Mouse (Mus musculus) right cerebral cortex, postnatal 4 days (tissue): ENCODE measurements around the gene Dtnb.

ENCODE experiments used
- DNase-seq: peaks from one replicate; pipeline ENCODE4 v3.0.0-alpha.2; 2022

The Dtnb gene

DNA sequence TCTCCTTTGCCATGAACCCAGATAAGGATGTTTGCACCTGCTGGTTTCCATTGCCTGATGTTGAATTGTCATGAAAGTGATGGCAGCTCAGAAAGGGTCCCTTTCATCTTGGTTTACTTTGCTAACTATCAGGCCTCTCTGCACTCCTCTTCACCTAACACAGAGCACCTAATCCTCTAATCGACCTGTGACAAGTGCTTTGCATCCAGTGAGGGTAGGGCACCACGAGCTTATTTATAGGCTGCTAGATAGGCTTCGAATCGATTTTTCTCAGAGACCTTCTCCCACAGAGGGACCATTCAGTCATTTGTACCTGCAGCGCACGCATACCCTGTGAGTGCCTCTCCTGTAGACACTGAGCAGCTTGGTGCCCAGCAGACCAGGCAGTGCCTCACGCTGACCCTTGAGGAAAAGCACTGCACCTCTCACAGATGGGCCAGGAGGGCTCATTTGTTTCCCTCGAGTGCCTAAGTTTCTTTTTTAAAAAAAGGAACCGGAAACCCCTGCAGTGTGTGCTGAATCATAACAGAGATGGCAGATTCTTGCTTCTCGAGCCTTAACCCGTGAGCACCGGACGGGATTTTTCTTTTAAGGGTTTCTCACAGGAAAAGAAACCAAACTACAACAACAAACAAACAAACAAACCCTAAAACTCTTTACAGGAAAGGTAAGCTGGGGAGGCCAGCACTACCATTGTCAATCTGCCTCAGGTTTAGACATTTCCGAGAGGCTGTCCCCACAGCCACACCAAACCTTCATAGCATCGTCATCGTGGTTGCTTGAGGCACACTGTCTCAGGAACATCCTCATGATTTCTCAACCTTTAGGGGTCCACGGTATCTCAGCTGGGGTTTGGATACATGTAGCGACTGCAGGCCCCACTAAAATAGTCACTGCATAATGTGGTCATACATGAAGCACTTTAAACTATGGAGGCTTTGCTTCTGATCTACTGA is 167.8 kb downstream of the Dtnb start:
- DNase-seq = no peak

DNA sequence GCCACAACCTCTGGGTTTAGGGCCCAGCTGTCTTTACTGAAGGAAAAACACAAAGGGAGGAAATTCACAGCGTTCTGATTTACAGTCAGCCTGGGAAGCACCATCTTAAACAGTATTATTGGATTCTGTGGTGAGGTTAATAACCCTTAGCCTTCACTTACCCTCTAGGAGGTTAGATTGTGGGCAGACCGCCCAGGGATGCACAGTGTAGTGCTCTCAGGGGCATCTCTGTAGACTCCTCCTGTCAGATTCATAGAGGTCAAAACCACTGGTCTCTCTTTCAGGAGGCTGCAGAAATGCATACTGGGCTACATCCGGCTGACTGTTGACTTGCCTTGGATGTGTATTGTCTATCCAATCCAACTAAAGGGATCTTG is 168.5 kb downstream of the Dtnb start:
- no peak for DNase-seq

DNA sequence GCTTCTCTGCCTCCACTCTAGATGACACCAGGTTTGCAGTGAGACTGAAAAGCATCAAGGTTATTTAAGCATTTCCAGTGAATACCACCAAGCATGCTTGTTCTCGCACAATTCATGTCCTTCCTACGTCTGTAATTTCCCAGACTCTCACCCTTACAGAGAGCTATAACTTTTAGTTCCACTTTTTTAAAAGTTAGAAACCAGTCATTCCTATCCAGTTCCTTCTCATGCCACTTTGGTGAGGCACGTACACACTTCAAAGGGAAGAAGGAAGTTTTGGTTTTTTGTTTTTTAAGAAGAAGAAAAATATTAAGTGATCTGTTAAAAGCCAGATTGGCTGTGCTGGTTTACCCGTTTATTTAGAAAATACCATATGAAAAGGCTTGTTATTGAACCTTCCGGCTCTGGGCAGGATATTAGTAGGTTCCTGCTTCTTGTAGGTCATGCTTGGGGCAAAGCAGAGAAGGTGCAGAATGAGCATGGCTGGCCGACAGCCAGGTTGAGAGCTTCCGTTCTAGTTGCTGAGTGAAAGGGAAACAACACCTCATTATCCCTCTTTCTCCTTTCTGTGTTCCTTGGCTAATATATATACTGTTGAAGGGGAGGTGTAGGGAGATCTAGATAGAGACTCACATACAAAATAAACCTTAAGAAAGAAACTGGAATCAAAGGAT is 173.4 kb downstream of the Dtnb start:
- no peak for DNase-seq

DNA sequence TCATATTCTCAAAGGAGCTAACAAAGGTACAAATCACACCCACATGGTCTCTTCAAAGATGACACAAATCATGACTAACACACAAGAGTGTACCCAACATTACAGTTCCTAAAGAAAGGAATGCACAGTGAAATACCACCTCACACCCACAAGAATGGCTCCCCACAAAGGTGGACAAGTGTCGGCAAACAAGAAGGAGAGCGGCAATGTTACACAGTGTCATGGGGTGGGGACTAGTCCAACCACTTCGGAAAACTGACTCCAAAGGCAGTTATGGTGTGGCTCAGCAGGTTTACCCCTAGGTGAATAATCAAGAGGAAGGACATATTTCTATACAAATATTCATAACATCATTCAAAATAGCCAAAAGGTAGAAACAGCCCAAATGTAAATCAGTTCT is 174.2 kb downstream of the Dtnb start:
- no peak for DNase-seq

DNA sequence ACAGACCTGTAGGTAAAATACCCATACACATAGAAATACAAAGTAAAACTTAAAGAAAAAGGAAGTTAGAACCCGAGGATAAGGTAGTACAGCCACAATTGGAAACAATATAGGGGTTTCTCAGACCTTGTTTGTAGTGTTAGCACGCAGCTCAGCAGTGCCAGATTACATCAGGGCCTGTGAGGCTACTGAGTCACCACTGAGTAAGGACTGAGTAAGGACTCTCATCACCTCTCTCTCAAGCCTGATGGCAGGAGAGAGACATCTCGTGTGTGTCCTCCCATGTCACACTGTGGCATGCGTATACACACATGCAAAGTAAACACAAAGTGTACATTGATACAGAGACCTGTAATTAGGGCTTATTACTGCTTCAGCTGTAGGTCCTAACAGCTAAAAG is 175.4 kb downstream of the Dtnb start:
- no peak for DNase-seq

DNA sequence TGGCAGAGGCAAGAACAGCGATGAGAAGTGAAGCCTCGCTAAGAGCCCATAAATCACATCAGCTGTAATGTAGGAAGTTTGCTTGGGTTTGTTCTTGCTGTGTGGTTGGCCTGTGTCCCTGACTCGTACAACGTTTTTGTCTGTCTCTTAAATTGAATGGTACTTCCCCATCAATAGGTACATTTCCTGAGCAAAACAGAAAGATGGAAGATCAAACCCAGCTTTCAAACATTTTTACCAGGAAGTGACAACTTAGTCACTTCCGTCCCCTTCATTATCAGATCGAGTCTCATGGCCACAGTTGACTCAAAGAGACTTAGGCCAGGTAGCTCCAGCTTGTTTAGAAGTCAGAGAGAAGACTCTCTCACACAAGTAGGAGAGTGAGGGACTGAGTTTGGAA is 183.3 kb downstream of the Dtnb start:
- no peak for DNase-seq

DNA sequence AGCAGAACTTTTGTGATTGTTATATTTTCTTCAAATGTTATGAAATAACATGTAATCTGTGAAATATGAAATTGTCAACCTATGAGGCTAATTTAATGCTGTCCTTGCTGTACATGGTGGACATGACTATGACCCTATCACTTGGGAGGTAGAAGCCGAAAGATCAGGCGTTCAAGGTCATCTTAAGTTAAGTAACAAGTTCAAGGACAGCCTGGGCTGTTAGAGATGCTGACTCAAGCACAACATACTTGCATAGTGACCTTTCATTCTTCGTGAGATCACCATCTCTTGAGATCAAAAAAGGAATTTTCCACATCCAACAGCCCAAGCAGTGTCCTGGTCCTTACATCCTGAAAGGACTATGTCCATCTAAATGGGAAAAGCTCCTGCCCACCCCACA is 184.0 kb downstream of the Dtnb start:
- DNase-seq = no peak

DNA sequence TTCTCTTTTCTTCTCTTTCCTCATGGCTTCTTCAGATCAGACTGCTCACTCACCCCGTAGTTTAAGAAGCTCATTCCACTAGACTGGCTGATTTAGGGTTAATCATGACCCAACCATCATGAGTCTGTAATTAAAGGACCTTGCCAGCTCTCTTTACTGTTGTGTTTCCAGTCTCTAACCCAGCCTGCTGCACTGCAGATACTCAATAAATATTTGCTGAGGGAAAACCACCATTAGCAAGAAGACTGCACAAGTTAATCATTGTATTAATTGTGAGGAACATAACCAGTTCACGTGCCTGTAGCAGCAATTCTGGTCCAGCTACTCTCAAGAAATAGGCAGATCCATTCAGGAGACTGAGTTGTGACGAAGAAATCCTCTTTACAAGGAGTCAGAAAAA is 185.9 kb downstream of the Dtnb start:
- no peak for DNase-seq

DNA sequence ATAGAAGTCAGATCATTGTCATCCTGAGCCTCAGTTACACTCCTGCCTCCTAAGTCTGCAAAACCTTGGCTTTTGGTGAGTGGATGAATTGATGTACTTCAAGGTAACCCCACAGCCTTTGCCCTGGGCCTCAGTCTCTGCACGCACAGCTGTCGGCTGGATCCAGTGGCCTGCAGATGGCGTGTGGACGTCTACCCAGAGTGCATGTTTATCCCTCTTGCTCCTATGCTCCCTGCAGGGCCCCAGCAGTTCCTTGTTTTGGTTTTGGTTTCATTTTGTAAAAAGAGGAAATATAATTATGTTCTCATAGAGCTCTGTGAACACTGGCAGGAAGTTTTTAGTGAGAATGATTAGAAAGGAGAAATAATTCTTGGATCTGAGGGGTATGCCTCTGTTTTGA is 187.2 kb downstream of the Dtnb start:
- no peak for DNase-seq

DNA sequence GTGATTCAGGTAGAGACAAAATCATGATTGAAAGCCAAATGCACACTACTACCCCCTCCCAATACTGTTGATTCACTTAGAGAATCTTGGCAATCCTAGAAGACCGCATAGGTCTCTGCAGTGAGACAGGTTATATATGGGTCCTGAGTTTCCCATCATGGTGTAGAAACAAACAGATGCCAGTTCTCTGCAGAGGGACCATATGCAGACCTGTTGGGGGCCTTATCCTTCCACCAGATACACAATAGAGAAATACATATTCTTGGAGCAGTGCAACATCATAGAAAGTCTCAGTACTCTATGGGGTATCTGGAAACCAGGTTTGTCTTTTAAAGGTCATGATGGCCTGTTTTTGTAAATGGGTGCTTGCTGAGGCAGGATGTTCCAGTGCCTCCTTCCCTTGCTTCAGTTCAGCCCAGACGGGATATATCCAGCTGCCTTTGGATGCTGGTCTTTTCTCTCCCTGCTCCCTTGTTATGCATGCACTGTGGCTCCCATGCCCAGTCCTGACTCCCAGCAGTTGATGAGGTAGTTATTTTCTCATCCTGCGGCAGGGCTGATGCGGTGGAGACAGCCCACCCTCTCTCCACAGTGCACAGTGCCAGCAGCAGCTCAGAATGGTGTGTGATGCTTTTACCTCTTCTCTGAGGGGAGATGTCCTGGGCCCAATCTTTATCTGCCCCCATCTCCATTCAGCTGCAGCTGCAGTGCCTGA is 188.9 kb downstream of the Dtnb start:
- DNase-seq = no peak

DNA sequence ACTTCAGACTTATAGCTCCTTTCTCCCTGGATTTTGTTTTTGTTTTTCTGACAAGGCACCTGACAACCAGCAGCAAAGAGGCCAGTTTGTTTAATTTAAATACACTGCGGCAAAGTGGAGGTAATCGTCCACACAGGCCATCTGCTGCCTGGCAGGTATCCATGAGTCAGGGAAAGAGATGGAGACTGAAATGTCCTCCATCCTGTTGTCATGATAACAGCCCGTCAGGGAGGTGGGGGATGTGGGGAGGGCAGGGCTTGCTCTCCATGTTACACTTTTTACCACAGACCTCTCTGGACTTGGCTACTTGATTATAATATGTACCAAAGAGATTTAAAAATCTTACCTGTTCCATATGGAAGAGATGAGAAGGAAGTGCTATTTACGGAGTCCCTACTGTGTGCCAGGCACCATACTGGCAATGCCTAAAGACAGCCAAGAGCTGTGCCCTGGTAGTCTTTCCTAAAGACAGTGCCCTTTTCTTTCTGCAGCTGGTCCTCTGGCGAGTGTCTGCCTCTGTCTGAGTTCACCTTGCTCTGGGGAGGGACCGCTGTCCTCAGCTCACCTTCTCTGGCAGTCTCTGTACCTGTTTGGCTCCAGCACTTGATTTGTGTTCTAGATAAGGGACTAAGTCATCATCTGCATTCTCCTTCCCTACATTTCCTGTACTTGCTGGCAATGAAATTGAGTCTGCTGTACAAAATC is 189.6 kb downstream of the Dtnb start:
- no peak for DNase-seq

DNA sequence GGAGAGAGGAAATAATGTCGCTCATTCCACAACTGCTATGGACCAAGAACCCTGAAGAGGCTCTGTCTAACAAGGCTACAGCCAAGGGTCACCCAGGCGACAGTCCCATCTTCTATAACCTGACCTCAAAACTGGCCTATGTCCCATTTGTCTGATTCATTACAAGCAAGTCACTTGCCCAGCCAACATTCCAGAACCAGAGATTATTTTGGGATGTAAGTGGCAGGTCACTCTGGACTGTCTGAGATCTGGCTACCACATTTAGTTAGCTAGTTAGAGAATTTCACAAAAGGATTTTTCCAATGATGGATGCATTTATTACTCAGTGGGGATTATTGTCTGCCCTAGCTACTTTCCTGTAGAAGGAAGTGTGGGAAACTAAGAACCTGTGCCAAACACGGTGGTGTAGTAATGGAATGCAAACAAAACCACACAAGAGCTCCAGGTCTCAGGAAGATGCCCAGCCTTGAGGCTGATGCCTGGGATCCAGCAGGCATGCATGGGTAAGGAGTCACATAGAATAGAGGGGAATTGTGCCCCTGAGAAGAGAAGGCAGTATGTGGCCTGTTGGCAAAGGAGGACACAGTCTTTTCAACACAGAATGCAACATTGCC is 192.1 kb downstream of the Dtnb start:
- no peak for DNase-seq

DNA sequence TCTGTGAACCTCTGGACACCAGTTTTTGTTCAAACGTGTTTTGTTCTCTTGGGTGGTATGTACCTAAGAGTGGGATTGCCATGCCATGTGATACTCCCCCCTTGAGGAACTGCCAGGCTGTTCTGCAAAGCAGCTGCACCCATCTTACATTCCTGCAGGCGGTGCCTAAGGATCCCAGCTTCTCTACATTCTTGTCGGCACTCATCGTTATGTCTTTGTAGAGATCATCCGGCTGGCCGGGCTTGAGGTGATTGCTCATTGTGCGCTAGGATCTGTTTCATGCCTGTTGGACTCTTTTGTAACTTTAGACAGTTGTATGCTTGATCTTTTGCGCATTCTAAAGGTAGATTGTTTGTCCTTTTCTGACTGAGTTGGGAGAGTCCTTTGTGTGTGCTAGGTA is 195.2 kb downstream of the Dtnb start:
- DNase-seq = no peak

DNA sequence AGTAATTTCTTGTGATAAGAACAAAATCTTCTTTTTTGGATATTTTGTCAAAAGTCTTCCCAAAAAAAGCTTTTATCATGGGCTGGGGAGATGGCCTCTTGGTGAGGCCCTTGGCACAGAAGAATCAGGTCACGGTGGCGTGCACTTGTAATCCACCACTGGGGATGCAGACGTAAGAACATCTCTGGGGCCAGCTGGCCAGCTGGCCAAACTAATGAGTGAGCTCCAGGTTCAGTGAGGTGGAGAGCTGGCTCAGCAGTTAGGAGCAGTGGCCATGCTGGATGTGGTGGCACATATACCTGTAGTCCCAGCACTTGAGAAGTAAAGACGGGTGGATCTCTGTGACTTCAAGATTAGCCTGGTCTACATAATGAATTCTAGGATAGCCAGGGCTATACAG is 196.2 kb downstream of the Dtnb start:
- DNase-seq = no peak

DNA sequence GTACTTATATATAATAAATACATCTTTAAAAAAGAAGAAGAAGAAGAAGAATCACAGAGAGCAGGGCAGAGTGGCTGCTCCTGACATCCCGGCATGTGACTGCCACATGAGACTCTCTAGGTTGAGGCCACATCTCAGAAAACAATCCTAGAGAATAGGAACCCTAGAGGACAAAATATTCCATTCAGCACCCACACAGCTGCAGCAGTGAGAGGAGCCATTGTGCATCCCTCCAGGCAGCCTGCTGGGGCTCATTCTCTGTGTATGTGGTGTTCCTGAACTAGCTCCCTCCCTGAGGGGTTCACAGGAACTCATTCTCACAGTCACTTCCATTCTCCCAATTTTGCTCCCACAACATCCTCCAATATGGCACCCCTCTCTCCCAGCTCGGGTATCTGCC is 198.4 kb downstream of the Dtnb start:
- DNase-seq = no peak

DNA sequence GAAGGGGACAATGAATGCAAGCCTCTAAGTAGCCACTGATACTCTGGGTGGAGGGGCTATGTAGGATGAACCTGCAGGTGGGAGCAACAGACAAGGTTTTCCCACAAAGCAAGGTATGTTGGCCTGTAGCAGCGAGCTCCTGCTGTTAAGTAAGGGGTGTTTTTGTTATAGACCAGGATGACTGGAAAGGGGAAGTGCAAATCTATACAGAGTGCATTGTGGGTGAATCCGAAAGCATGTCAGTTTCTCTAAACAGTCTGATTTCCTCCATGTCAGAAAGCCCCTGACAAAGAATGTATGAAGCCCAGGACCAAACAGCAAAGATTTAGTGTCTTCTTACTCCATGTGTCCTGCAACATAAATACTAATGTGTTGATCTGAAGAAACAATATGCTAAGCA is 198.9 kb downstream of the Dtnb start:
- no peak for DNase-seq

DNA sequence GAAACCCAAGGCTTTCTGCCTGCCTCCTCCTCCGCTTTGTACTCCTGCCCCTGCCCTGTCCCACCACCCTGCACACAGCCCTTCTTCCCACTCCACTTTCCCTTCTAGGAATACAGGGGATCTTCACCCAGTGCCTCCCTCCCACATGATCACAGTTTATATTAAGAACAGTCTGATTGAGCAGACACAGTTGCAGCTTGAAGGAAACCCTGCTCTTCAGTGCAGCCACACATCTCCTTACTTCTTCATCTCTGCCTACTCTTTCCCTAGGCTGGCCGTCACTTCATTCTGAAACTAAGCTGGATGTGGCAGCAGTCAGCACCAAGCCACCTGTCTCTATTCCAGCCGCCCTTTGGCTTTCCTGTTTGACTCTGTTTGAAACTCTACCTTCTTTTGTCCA is 201.5 kb downstream of the Dtnb start:
- DNase-seq = no peak

DNA sequence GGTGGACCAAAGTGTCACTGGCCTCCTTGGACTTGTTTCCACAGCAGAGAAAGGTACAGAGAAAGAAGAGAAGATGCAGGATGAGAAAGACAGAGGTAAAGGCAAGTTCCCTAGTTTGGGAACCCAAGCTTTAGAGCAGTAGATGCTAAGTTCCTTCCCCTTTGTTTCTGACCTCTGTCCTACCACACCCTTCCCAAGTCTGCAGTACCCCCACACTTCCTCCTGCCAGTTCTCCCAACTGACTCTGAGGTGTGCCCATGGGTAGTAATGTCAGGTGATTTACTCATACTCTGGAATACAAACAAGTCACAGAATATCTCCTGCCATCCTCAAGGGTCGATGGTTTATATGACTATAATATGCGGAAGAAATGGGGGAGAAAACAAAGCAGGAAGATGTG is 203.8 kb downstream of the Dtnb start:
- no peak for DNase-seq

DNA sequence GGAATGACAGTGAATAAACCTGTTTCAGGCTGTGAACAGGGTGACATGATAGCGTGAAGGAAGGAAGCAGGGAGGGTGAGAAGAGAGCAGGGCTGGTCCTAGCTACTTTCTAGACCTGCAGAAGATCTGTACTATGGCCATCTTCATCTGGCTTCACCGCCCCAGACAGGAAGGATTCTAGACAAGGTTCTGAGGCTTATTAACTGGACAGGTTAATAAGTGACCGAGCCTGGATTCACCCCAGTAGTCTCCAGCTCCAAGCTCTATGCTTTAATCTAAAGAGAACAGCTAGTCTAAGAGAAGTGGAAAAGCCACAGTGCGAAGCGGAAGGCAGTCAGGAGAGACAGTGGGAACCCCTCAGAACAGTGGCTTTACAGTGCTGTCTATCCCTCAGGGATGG is 205.5 kb downstream of the Dtnb start:
- no peak for DNase-seq

DNA sequence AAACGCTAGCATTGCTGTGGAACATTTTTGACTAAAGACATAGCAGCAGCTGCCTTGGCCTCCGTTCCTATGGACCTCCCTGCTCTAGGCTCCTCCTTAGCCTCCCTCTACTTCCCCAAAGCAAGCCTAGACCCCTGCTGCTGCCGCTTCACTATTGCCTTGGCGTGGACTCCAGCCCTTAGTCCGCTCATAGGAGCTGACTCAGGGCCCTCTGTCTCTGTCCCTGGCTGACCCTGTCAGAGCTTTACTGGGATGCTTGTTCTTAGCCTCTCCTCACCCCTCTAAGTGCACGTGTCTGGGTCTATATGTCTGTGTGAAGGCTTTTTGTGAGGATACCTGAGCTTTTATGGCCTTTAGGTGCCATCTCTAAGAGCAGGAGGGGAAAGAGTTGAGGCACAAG is 206.1 kb downstream of the Dtnb start:
- DNase-seq = no peak

DNA sequence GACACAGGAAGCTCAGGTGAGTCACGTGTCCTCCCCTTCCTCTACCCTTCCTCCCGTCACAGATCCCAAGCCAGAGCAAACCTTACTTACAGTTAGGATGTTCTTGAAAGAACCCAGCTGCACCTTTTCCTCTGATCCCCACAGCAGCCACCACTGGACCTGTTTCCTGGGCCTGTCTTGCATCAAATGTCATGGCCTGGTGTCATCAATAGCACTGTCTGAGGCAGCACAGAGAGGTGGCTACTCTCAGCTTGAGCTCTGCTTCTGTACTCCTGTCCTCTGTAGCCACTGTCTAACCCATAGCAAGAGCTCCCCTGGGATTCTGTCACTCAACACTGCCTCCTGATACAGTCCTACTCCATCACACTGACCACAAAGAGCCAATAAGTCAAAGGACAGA is 207.5 kb downstream of the Dtnb start:
- DNase-seq = no peak

DNA sequence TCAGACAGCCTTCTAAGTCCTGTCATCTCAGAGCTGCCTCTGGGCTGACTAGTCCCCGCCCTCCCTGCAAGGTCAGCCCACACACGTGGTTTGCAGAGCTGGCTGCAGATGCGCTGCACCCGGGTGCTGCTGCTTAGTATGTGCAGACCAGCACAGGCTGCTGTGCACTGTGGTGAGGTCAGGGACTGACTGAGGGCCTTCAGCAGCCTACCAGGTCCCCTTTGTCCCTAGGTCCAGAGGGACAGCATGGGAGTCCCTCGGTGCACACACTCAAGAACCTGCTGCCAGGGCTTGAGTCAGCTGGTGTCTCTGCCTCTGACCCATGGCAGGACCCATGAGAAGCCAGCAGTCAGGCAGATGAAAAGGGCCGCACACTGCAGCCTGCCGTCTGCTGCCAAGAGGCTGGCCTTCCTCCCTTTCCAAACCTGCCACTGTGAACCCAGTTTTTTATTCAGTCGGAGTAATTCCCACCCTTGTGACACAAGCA is 208.3 kb downstream of the Dtnb start:
- DNase-seq = no peak
